Mouse (Mus musculus) brain, embryonic 14.5 days (tissue): ENCODE results near the gene Olfr635.

Experiments
- CTCF ChIP-seq: fragments of 200-500 bp; IDR thresholded peaks from 2 replicates; pipeline ENCODE4 v1.5.1; 2012; ENCODE audit warnings: inconsistent platforms, mild to moderate bottlenecking, moderate library complexity, borderline replicate concordance; ENCODE audit not compliant: insufficient read depth, insufficient read length; ENCODE audit errors: extremely low read depth
- POLR2A ChIP-seq: fragments of 200-500 bp; IDR thresholded peaks from 2 replicates; pipeline ENCODE4 v1.6.1; 2012; ENCODE audit warnings: mild to moderate bottlenecking, inconsistent platforms, borderline replicate concordance; ENCODE audit not compliant: poor library complexity, insufficient read depth, insufficient read length, severe bottlenecking; ENCODE audit errors: extremely low read depth

DNA sequence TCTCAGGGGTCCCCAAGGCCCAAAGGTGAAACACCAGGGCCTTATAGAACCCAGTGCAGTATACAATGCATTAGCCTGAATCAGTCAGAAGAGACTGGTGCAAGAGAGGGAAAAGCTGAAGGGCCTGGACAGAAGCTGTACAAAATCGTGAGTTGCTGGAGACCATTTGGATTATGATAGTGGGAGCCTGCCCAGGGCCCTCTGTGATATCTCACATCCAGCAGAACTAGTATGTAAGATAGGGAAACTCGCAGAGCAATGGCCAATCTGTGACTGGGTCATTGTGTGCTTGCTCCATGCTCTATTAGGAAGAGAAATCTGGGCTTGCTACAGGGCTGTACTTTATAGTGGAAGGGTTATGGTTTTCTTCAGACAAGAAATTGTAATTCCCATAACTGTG, 36.7 kb upstream of the Olfr635 start, which contains the start of gene Olfr632:
- TF ChIP-seq POLR2A, result no peak
- no peak for TF ChIP-seq CTCF
